16 mouse cellular contexts compared by ENCODE assay signal in genomic region chr2:73538590-73538989, GRCm38 (mm10). TPM values are rescaled to one million over a fixed set of nuclear protein-coding genes. Genes with fewer than 3 reads are reported as not detected.
"Had no signal": no experiment of that assay in that cellular context is flagged by ENCODE, and none has a peak within 500 bp of the region (broad histone marks: within the 10 kb centered on the region; RNA-seq: fewer than 3 reads in every experiment).

No protein-coding gene starts in this region.

- H3K27me3 ChIP-seq: lung, embryonic 15.5 days had no signal

- H3K27ac ChIP-seq: kidney, postnatal 0 days; layer of hippocampus, adult 2 months; liver, embryonic 15.5 days; lung, embryonic 15.5 days; neural tube, embryonic 15.5 days had no signal

- H3K36me3 ChIP-seq: liver, embryonic 15.5 days; lung, embryonic 15.5 days; neural tube, embryonic 15.5 days had no signal

- ATAC-seq: inflammation-experienced regulatory T-cells, adult 6 months; intestine, postnatal 0 days had no signal

- DNase-seq: kidney, adult 9 months; kidney, postnatal 36 days; midbrain, embryonic 14.5 days; right cerebral cortex, adult 18-20 months; right cerebral cortex, postnatal 25 days; thymus, postnatal 36 days had no signal

- H3K4me3 ChIP-seq: layer of hippocampus, adult 2 months; liver, embryonic 15.5 days; lung, embryonic 15.5 days; myocyte; neural tube, embryonic 15.5 days had no signal

- H3K9me3 ChIP-seq: liver, embryonic 15.5 days; lung, embryonic 15.5 days; neural tube, embryonic 15.5 days had no signal

- H3K4me2 ChIP-seq: liver, embryonic 11.5 days; liver, embryonic 15.5 days; lung, embryonic 15.5 days; neural tube, embryonic 15.5 days had no signal

- H3K9ac ChIP-seq: liver, embryonic 15.5 days; lung, embryonic 15.5 days; neural tube, embryonic 15.5 days had no signal

RNA-seq across cellular contexts. Expression of gene Chrna1, which starts 41.5 kb away (rescaled TPM):
- polyA plus RNA-seq: inflammation-experienced regulatory T-cells, adult 6 months; small intestine, adult 2 months had no signal
